Mouse (Mus musculus) kidney, embryonic 14.5 days (tissue): ENCODE measurements around the gene Sys1. TPM values are rescaled to one million over a fixed set of nuclear protein-coding genes. Genes with fewer than 3 reads are reported as not detected.

Experiments
- ATAC-seq: fragments of 200-750 bp; cut with Nextera tagmentation; 2 replicates; pipeline ENCODE4 v1.8.0; 2017; ENCODE audit warnings: moderate number of reproducible peaks, mild to moderate bottlenecking, moderate TSS enrichment, moderate library complexity; ENCODE audit not compliant: low FRiP score, low TSS enrichment
- H3K27ac ChIP-seq: fragments of 300-500 bp; sonication (generic); 2 replicates; pipeline ENCODE4 v1.5.1; 2014; ENCODE audit warnings: low read depth, mild to moderate bottlenecking, low read length, moderate library complexity, mixed read lengths
- H3K27me3 ChIP-seq: fragments of 300-500 bp; sonication (generic); 2 replicates; pipeline ENCODE4 v1.6.1; 2014; ENCODE audit warnings: mild to moderate bottlenecking, low read length; ENCODE audit not compliant: control insufficient read depth, insufficient read depth
- H3K36me3 ChIP-seq: fragments of 300-500 bp; sonication (generic); 2 replicates; pipeline ENCODE4 v1.6.1; 2014; ENCODE audit warnings: low read length, mixed read lengths; ENCODE audit not compliant: control insufficient read depth, insufficient read depth
- H3K4me1 ChIP-seq: fragments of 300-500 bp; sonication (generic); 2 replicates; pipeline ENCODE4 v1.6.1; 2014; ENCODE audit warnings: low read length, mixed read lengths; ENCODE audit not compliant: control insufficient read depth, insufficient read depth
- H3K4me2 ChIP-seq: fragments of 300-500 bp; sonication (generic); replicated peaks from 2 replicates; pipeline ENCODE4 v1.6.1; 2014; ENCODE audit warnings: low read depth, mild to moderate bottlenecking, low read length
- H3K4me3 ChIP-seq: fragments of 300-500 bp; sonication (generic); 2 replicates; pipeline ENCODE4 v1.5.1; 2014; ENCODE audit warnings: mild to moderate bottlenecking, low read length
- H3K9ac ChIP-seq: fragments of 300-500 bp; sonication (generic); 2 replicates; pipeline ENCODE4 v1.6.1; 2014; ENCODE audit warnings: low read depth, mild to moderate bottlenecking, low read length, moderate library complexity
- H3K9me3 ChIP-seq: fragments of 300-500 bp; sonication (generic); 2 replicates; pipeline ENCODE4 v1.6.1; 2016; ENCODE audit warnings: low read length; ENCODE audit not compliant: control insufficient read depth
- WGBS: fragments of 180-500 bp; shearing (Covaris S2); extraction: QIAGEN DNeasy Blood & Tissue Kit; methylation state at CpG from one replicate; pipeline ENCODE4 v1.1.7; 2014; 5-methylcytosine and 5-hydroxymethylcytosine counted together
- polyA plus RNA-seq: library from polyadenylated mRNA; unstranded; fragments of >200 nt; fragmentation: Nextera tagmentation; extraction: Ambion mirVana; gene quantifications from 2 replicates; pipeline ENCODE4 v1.2.1, GENCODE M21; 2014

The Sys1 gene
- polyA plus RNA-seq, 1 experiment from 2014 or later = 69.4 TPM

DNA sequence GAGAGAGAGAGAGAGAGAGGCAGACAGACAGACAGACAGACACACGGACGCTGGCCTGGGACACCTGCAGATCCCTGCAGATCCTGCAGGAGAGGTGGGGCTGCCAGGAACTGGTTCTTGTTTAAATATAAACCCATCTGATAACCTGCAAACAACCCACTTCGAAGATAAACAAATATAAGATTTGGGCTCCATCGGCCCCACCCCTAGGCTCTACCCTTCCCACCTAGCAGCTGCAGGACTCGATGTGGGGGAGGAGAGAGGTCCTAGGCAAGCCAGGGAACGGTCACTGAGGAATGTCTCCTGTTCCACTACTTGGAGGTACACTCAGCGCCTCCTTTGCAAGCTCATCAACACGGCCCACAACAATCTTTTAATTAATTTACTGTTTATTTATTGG, 18.5 kb upstream of the Sys1 start:
- Histone ChIP-seq H3K4me1 (peaks cover 66% of the 10 kb centered on the region), H3K36me3 (no peaks in the 10 kb centered on the region), H3K9me3 (no peaks in the 10 kb centered on the region), H3K27ac (peak overlapping the region; percentile 53), H3K9ac (no peak overlapping the region), H3K27me3 (no peaks in the 10 kb centered on the region), H3K4me2 (peak overlapping the region; percentile 29), H3K4me3 (no peak overlapping the region)
- no peak for ATAC-seq
- WGBS = 25% methylated on average over 8 of the region's 8 CpGs

- no peaks in the 10 kb centered on the region for H3K9me3 ChIP-seq
- H3K4me2 ChIP-seq = peak overlapping the region; percentile 29; the same call in 1 of the 2 replicates
- H3K4me3 ChIP-seq = no peak overlapping the region
- no peaks in the 10 kb centered on the region for H3K27me3 ChIP-seq
- WGBS = 68% methylated on average over 3 of the region's 3 CpGs
- no peak overlapping the region for H3K9ac ChIP-seq
- H3K27ac ChIP-seq = peak overlapping the region; percentile 53; the same call in 1 of the 2 replicates
- no peak for ATAC-seq
- peaks cover 59% of the 10 kb centered on the region for H3K4me1 ChIP-seq
- H3K36me3 ChIP-seq = no peaks in the 10 kb centered on the region
These were observed 17.8 kb upstream of the Sys1 start for GRCm38 (mm10) chr2:164439001-164439421.

DNA sequence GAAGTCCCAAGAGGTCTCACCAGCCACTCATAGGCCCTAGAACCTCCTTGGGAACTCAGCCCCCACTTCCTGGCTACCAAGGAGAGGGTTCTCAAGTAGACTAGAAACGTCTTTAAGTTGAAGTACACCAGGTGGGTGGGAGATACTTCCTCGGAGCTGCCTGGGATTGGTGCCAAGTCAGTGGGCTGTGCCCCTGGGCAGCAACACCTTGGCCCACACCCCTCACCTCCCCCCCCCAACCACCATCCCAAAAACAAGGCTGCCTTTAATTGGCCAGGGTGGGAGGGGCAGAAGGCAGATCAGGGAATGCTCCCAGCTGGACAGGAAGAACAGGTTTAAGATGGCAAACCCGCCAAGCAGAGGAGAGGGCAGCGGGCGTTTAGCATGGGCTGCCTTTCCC, 16.4 kb upstream of the Sys1 start:
- Histone ChIP-seq H3K4me1 (peaks cover 46% of the 10 kb centered on the region), H3K4me2 (0 out of 2 replicates have a peak overlapping the region, but pooled peaks have one; percentile 17), H3K4me3 (no peak overlapping the region), H3K9ac (no peak overlapping the region), H3K9me3 (no peaks in the 10 kb centered on the region), H3K36me3 (no peaks in the 10 kb centered on the region), H3K27me3 (no peaks in the 10 kb centered on the region), H3K27ac (no peak overlapping the region)
- no peak for ATAC-seq
- 63% methylated on average over 5 of the region's 5 CpGs for WGBS

GRCm38 (mm10) chr2:164441155-164441554, 15.6 kb upstream of the Sys1 start:
- H3K36me3 ChIP-seq = no peaks in the 10 kb centered on the region
- H3K4me3 ChIP-seq = peak overlapping the region; percentile 78
- peaks cover 39% of the 10 kb centered on the region for H3K4me1 ChIP-seq
- WGBS = 24% methylated on average over 8 of the region's 8 CpGs
- H3K9me3 ChIP-seq = no peaks in the 10 kb centered on the region
- no peak overlapping the region for H3K27ac ChIP-seq
- ATAC-seq = no peak
- peak overlapping the region; percentile 64 for H3K4me2 ChIP-seq
- H3K27me3 ChIP-seq = no peaks in the 10 kb centered on the region
- H3K9ac ChIP-seq = peak overlapping the region; percentile 5; the same call in 1 of the 2 replicates

- 23% methylated on average over 7 of the region's 7 CpGs for WGBS
- peak overlapping the region; percentile 64; the same call in 1 of the 2 replicates for H3K9ac ChIP-seq
- H3K36me3 ChIP-seq = no peaks in the 10 kb centered on the region
- peaks cover 33% of the 10 kb centered on the region for H3K4me1 ChIP-seq
- H3K27ac ChIP-seq = no peak overlapping the region
- no peak for ATAC-seq
- H3K4me2 ChIP-seq = peak overlapping the region; percentile 64
- H3K9me3 ChIP-seq = no peaks in the 10 kb centered on the region
- no peaks in the 10 kb centered on the region for H3K27me3 ChIP-seq
- peak overlapping the region; percentile 78 for H3K4me3 ChIP-seq
These were observed 15.0 kb upstream of the Sys1 start for GRCm38 (mm10) chr2:164441731-164442130.

DNA sequence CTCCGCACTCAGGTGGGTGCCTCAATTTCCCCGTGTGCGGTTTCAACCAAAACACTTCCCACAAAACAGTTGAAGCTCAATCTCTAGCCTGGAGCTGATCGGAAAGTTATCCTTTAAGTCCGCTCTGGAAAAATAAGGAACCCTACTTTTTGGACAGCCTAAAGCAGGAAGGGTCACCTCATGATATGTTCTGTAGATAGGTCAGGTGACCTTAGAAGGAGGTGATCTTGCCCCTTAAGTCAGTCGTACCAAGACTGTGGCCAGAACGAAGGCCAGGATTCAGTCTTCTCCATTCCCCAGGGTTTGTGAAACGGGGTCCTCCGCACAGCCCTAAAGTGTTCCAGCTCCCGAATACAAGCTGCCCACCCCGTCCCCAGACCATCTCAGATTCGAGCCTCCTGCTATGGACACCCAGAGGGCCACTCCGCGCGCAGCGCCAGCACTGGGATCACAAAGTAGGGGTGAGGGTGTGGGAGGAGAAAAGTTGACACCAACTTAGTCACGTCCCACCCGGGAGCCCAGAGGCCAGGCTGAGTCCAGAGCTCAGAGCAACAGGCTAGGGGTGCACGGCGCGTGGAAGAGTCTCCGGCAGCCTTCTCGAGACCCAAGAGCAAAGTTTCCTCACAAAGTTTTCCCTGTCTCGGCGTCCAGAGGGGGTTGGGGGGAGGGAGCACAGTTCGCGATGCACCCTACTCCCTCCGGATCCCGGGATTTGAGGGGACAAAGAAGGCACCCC, 14.3 kb upstream of the Sys1 start:
- peak; percentile 39; the same call in 1 of the 2 replicates for ATAC-seq
- H3K9ac ChIP-seq = peak overlapping the region; percentile 64
- peaks cover 27% of the 10 kb centered on the region for H3K4me1 ChIP-seq
- H3K4me3 ChIP-seq = peak overlapping the region; percentile 78
- H3K27me3 ChIP-seq = no peaks in the 10 kb centered on the region
- H3K36me3 ChIP-seq = no peaks in the 10 kb centered on the region
- 3% methylated on average over 29 of the region's 29 CpGs for WGBS
- H3K9me3 ChIP-seq = no peaks in the 10 kb centered on the region
- H3K27ac ChIP-seq = peak overlapping the region; percentile 67
- peak overlapping the region; percentile 64 for H3K4me2 ChIP-seq

GRCm38 (mm10) chr2:164443051-164443437, 13.7 kb upstream of the Sys1 start:
- peak overlapping the region; percentile 64 for H3K9ac ChIP-seq
- H3K27me3 ChIP-seq = no peaks in the 10 kb centered on the region
- WGBS = under 1% methylated on average over 26 of the region's 26 CpGs
- no peaks in the 10 kb centered on the region for H3K36me3 ChIP-seq
- ATAC-seq = peak; percentile 95
- H3K4me1 ChIP-seq = peaks cover 22% of the 10 kb centered on the region
- no peaks in the 10 kb centered on the region for H3K9me3 ChIP-seq
- peak overlapping the region; percentile 64 for H3K4me2 ChIP-seq
- H3K27ac ChIP-seq = peak overlapping the region; percentile 67
- peak overlapping the region; percentile 78 for H3K4me3 ChIP-seq

DNA sequence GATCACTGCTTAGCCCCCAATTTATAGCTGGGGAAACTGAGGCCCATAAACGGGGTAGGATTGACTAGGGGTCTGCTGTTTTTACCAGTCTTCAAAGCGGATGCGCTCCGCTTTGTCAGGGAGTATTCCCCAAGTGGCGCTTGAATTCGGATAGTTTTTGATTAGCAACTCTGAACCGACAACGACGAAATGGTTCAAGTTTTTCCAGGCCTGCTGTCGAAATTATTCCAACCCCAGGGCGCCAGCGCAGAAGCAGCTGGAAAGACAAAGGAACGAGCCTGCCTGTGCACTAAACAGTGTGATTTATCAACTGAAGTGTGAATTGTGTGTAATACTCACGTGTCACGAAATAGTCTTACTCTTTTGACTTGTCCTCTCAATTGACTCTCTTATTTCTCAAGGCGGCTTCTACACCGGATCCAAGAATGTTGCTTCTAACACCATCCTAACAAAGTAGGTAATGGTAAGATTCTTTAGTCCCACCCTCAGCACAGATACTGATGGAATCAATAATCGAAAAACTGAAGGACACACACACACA, 13.2 kb upstream of the Sys1 start, which contains the start of gene Sdc4:
Gene Sdc4 (minus strand): TSS at position 428 of the 541 bp plus-strand sequence.
- ATAC-seq = no peak
- no peaks in the 10 kb centered on the region for H3K27me3 ChIP-seq

DNA sequence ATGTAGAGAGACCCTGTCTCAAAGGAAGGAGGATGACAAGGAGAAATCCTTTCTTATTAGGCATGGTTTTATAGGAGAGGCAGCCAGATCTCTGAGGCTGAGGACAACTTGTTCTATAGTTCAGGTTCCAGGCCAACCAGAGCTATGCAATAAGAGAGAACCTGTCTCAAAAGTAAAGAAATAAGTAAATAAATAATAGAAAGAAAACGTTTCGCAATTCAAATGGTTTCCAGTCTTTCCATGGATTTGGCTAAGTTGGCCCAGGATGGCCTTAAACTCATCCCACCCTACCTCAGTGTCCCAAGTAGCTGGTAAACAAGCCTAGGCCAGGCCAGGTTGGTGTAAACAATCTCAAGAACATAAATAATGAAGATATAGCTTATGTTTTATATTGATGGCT, 12.1 kb upstream of the Sys1 start:
- no peaks in the 10 kb centered on the region for H3K36me3 ChIP-seq
- H3K4me1 ChIP-seq = peaks cover 8% of the 10 kb centered on the region
- no peak overlapping the region for H3K4me3 ChIP-seq
- H3K9ac ChIP-seq = no peak overlapping the region
- H3K9me3 ChIP-seq = no peaks in the 10 kb centered on the region
- H3K27ac ChIP-seq = no peak overlapping the region
- no peak for ATAC-seq
- WGBS = 86% methylated on average over 2 of the region's 2 CpGs
- H3K4me2 ChIP-seq = no peak overlapping the region
- H3K27me3 ChIP-seq = no peaks in the 10 kb centered on the region

More for the DNA sequence above, 13.2 kb upstream of the Sys1 start, which contains the start of gene Sdc4:
- peak within 1 kb of the TSS; percentile 64 for H3K9ac ChIP-seq
- 7% methylated on average over 18 of the region's 18 CpGs for WGBS
- no peaks in the 10 kb centered on the region for H3K36me3 ChIP-seq
- peak within 1 kb of the TSS; percentile 78 for H3K4me3 ChIP-seq
- peaks cover 17% of the 10 kb centered on the region for H3K4me1 ChIP-seq
- no peaks in the 10 kb centered on the region for H3K9me3 ChIP-seq
- H3K27ac ChIP-seq = peak within 1 kb of the TSS; percentile 67
- peak within 1 kb of the TSS; percentile 64 for H3K4me2 ChIP-seq
